Mouse (Mus musculus): ENCODE measurements around the gene Atp1a3. TPM values are rescaled to one million over a fixed set of nuclear protein-coding genes. Genes with fewer than 3 reads are reported as not detected.

Gene Atp1a3
- polyA plus RNA-seq, 2 experiments = 0.38 to 0.60 TPM

GRCm38 (mm10) chr7:24990478-24990877 lies 15.3 kb downstream of the Atp1a3 start:
- DNase-seq (ENCODE audit: low read depth in 3 of 3, low spot score in 3 of 3) (no peak), ATAC-seq (ENCODE audit: insufficient read depth) (no peak)
- no peak overlapping the region for H3K4me2 ChIP-seq (ENCODE audit: low read depth)
- H3K4me3 ChIP-seq (ENCODE audit: insufficient read depth in 1 of 2, low read depth in 2 of 2, low read length in 2 of 2) = no peak overlapping the region
- no peaks in the 10 kb centered on the region for H3K4me1 ChIP-seq (replicated peaks; ENCODE audit: control insufficient read depth in 2 of 2, insufficient read depth in 2 of 2, low read length in 1 of 2)
- no peaks in the 10 kb centered on the region for H3K9me3 ChIP-seq (ENCODE audit: control insufficient read depth, low read length)
- H3K9ac ChIP-seq (replicated peaks) = no peak overlapping the region
- H3K27ac ChIP-seq = no peak overlapping the region
- no peaks in the 10 kb centered on the region for H3K27me3 ChIP-seq (ENCODE audit: control insufficient read depth, insufficient read depth, low read length)
- 70% methylated on average over 8 of the region's 8 CpGs for WGBS (ENCODE audit: insufficient replicate concordance)
- TF ChIP-seq EP300 (IDR thresholded peaks at IDR 0.05; ENCODE audit: low read depth) (no peak), CTCF (IDR thresholded peaks at IDR 0.05; ENCODE audit: low read depth) (no peak)
- H3K36me3 ChIP-seq (replicated peaks; ENCODE audit: control insufficient read depth, insufficient read depth, low read depth) = no peaks in the 10 kb centered on the region

- Histone ChIP-seq H3K27ac (no peak overlapping the region), H3K9ac (replicated peaks) (no peak overlapping the region), H3K4me2 (ENCODE audit: low read depth) (no peak overlapping the region), H3K4me1 (replicated peaks; ENCODE audit: control insufficient read depth in 2 of 2, insufficient read depth in 2 of 2, low read length in 1 of 2) (no peaks in the 10 kb centered on the region), H3K9me3 (ENCODE audit: control insufficient read depth, low read length) (no peaks in the 10 kb centered on the region), H3K4me3 (ENCODE audit: insufficient read depth in 1 of 2, low read depth in 2 of 2, low read length in 2 of 2) (no peak overlapping the region), H3K27me3 (ENCODE audit: control insufficient read depth, insufficient read depth, low read length) (no peaks in the 10 kb centered on the region), H3K36me3 (replicated peaks; ENCODE audit: control insufficient read depth, insufficient read depth, low read depth) (no peaks in the 10 kb centered on the region)
- no peak for TF ChIP-seq CTCF (IDR thresholded peaks at IDR 0.05; ENCODE audit: low read depth)
- TF ChIP-seq EP300 (IDR thresholded peaks at IDR 0.05; ENCODE audit: low read depth) = no peak
- ATAC-seq (ENCODE audit: insufficient read depth) (no peak), DNase-seq (ENCODE audit: low read depth in 3 of 3, low spot score in 3 of 3) (no peak)
- WGBS (ENCODE audit: insufficient replicate concordance) = 49% methylated on average over 14 of the region's 14 CpGs
Measured at GRCm38 (mm10) chr7:24987941-24988340, 17.8 kb downstream of the Atp1a3 start.

- H3K4me2 ChIP-seq (ENCODE audit: low read depth) = no peak overlapping the region
- no peaks in the 10 kb centered on the region for H3K4me1 ChIP-seq (replicated peaks; ENCODE audit: control insufficient read depth in 2 of 2, insufficient read depth in 2 of 2, low read length in 1 of 2)
- no peak for DNase-seq (ENCODE audit: low read depth in 3 of 3, low spot score in 3 of 3)
- H3K9me3 ChIP-seq (ENCODE audit: control insufficient read depth, low read length) = no peaks in the 10 kb centered on the region
- H3K4me3 ChIP-seq (ENCODE audit: insufficient read depth in 1 of 2, low read depth in 2 of 2, low read length in 2 of 2) = no peak overlapping the region
- no peak overlapping the region for H3K27ac ChIP-seq
- peak; percentile 61 for TF ChIP-seq CTCF (IDR thresholded peaks at IDR 0.05; ENCODE audit: low read depth)
- no peak for TF ChIP-seq EP300 (IDR thresholded peaks at IDR 0.05; ENCODE audit: low read depth)
- no peak overlapping the region for H3K9ac ChIP-seq (replicated peaks)
- no peaks in the 10 kb centered on the region for H3K36me3 ChIP-seq (replicated peaks; ENCODE audit: control insufficient read depth, insufficient read depth, low read depth)
- no peaks in the 10 kb centered on the region for H3K27me3 ChIP-seq (ENCODE audit: control insufficient read depth, insufficient read depth, low read length)
- ATAC-seq (ENCODE audit: insufficient read depth) = no peak
- 52% methylated on average over 5 of the region's 5 CpGs for WGBS (ENCODE audit: insufficient replicate concordance)
Measured at GRCm38 (mm10) chr7:24985799-24986198, 20.0 kb downstream of the Atp1a3 start.

- H3K4me2 ChIP-seq (ENCODE audit: low read depth) = no peak overlapping the region
- TF ChIP-seq CTCF (IDR thresholded peaks at IDR 0.05; ENCODE audit: low read depth) = peak; percentile 46
- TF ChIP-seq EP300 (IDR thresholded peaks at IDR 0.05; ENCODE audit: low read depth) = no peak
- no peak overlapping the region for H3K9ac ChIP-seq (replicated peaks)
- no peaks in the 10 kb centered on the region for H3K4me1 ChIP-seq (replicated peaks; ENCODE audit: control insufficient read depth in 2 of 2, insufficient read depth in 2 of 2, low read length in 1 of 2)
- H3K9me3 ChIP-seq (ENCODE audit: control insufficient read depth, low read length) = no peaks in the 10 kb centered on the region
- WGBS (ENCODE audit: insufficient replicate concordance) = 68% methylated on average over 2 of the region's 2 CpGs
- no peaks in the 10 kb centered on the region for H3K36me3 ChIP-seq (replicated peaks; ENCODE audit: control insufficient read depth, insufficient read depth, low read depth)
- no peaks in the 10 kb centered on the region for H3K27me3 ChIP-seq (ENCODE audit: control insufficient read depth, insufficient read depth, low read length)
- H3K4me3 ChIP-seq (ENCODE audit: insufficient read depth in 1 of 2, low read depth in 2 of 2, low read length in 2 of 2) = no peak overlapping the region
- H3K27ac ChIP-seq = no peak overlapping the region
- DNase-seq (ENCODE audit: low read depth in 3 of 3, low spot score in 3 of 3) (no peak), ATAC-seq (ENCODE audit: insufficient read depth) (no peak)
Measured at GRCm38 (mm10) chr7:24984307-24984706, 21.5 kb downstream of the Atp1a3 start.

- TF ChIP-seq EP300 (IDR thresholded peaks at IDR 0.05; ENCODE audit: low read depth) = no peak
- Histone ChIP-seq H3K9me3 (ENCODE audit: control insufficient read depth, low read length) (no peaks in the 10 kb centered on the region), H3K9ac (replicated peaks) (no peak overlapping the region), H3K4me2 (ENCODE audit: low read depth) (no peak overlapping the region), H3K36me3 (replicated peaks; ENCODE audit: control insufficient read depth, insufficient read depth, low read depth) (no peaks in the 10 kb centered on the region), H3K4me3 (ENCODE audit: insufficient read depth in 1 of 2, low read depth in 2 of 2, low read length in 2 of 2) (no peak overlapping the region), H3K4me1 (replicated peaks; ENCODE audit: control insufficient read depth in 2 of 2, insufficient read depth in 2 of 2, low read length in 1 of 2) (no peaks in the 10 kb centered on the region), H3K27me3 (ENCODE audit: control insufficient read depth, insufficient read depth, low read length) (no peaks in the 10 kb centered on the region), H3K27ac (no peak overlapping the region)
- no peak for DNase-seq (ENCODE audit: low read depth in 3 of 3, low spot score in 3 of 3)
- WGBS (ENCODE audit: insufficient replicate concordance) = 64% methylated on average over 5 of the region's 5 CpGs
- ATAC-seq (ENCODE audit: insufficient read depth) = no peak
Measured at GRCm38 (mm10) chr7:24983396-24983795, 22.4 kb downstream of the Atp1a3 start.
